Mouse (Mus musculus) bone marrow macrophage, adult 2 months (primary cell): Measurements from ENCODE around the gene Nanos3.

ENCODE experiments used
- CTCF ChIP-seq: IDR thresholded peaks from 2 replicates; pipeline ENCODE4 v1.5.1; 2012; ENCODE audit warnings: low read depth, mild to moderate bottlenecking, low read length, moderate library complexity
- POLR2A ChIP-seq: IDR thresholded peaks from 2 replicates; pipeline ENCODE4 v1.6.1; 2012; ENCODE audit warnings: mild to moderate bottlenecking, low read depth, low read length, borderline replicate concordance

DNA sequence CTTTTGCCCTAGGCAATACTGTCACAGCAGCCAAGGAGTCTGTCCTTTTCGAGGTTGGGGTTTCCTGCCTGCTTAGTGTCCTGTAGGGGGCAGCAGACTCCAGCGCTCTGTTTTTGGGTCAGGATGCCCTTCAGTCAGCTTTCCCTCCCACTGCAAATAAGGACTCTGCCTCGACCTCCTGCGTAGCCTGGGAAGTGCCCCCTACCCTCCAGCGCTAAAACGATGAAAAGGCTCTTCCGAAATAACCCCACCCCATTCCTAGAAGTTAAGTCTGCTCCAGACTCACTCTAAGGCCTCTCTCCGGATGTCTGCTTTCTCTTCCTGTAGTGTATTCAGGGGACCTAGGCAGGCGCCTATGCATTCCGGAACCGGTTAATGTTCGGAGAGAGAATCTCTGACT is 1.5 kb upstream of the Nanos3 start:
- TF ChIP-seq POLR2A (no peak), CTCF (peak; percentile 91)
